9 mouse cellular contexts compared by ENCODE assay signal in genomic region chr12:95746856-95747579, GRCm38 (mm10). TPM values are rescaled to one million over a fixed set of nuclear protein-coding genes. Genes with fewer than 3 reads are reported as not detected.
DNase-seq lines count a peak whose midpoint lies in the region; ATAC-seq and TF ChIP-seq lines count a peak whose summit lies in the region.
"Had no signal": no experiment of that assay in that cellular context is flagged by ENCODE, and none has a peak within 500 bp of the region (broad histone marks: within the 10 kb centered on the region; RNA-seq: fewer than 3 reads in every experiment).

No protein-coding gene starts in this region.

- peak overlapping the region; percentile 24; the same call in 1 of the 2 replicates for H3K4me2 ChIP-seq in heart, embryonic 13.5 days
- H3K4me2 ChIP-seq in myocyte (ENCODE audit: low read depth) = peak overlapping the region; percentile 79

- 21% methylated on average over 10 of the region's 10 CpGs for WGBS in heart, embryonic 13.5 days

- TF ChIP-seq POLR2A in myocyte (IDR thresholded peaks at IDR 0.05; ENCODE audit: insufficient read length, low read depth) = no peak

- no peaks in the 10 kb centered on the region for H3K27me3 ChIP-seq in heart, embryonic 13.5 days (replicated peaks)
- no peaks in the 10 kb centered on the region for H3K27me3 ChIP-seq in myocyte (ENCODE audit: control insufficient read depth, insufficient read depth, insufficient read length)

- H3ac ChIP-seq in myocyte (ENCODE audit: control insufficient read depth, insufficient read length) = no peak overlapping the region

- intact Hi-C loops in left cerebral cortex, postnatal 4 days (cut with DNase I) = no loop called here

- peak; percentile 51 to 70 for DNase-seq in left cerebral cortex, adult 9 months (ENCODE audit: low spot score in 2 of 2)
- DNase-seq in left cerebral cortex, postnatal 4 days = no peak
- peak; percentile 44 for DNase-seq in adipocyte (ENCODE audit: low spot score)
- no peak for DNase-seq in urinary bladder, adult 18-20 months (ENCODE audit: low spot score in 2 of 2)
- no peak for DNase-seq in layer of hippocampus, adult 9-10 months (ENCODE audit: low spot score)

- ATAC-seq in heart, embryonic 13.5 days (ENCODE audit: extremely low read depth, insufficient number of reproducible peaks, low FRiP score, low TSS enrichment) = no peak

- peaks cover 31% of the 10 kb centered on the region for H3K79me2 ChIP-seq in myocyte (ENCODE audit: control insufficient read depth, insufficient read depth)

- peaks cover 45% of the 10 kb centered on the region for H3K4me1 ChIP-seq in heart, embryonic 13.5 days

- H3K4me3 ChIP-seq in heart, embryonic 13.5 days = no peak overlapping the region
- H3K4me3 ChIP-seq in myocyte = no peak overlapping the region
- H3K4me3 ChIP-seq: erythroblast, embryonic 14.5 days had no signal

- no peaks in the 10 kb centered on the region for H3K9me3 ChIP-seq in heart, embryonic 13.5 days

- H3K27ac ChIP-seq in heart, embryonic 13.5 days (replicated peaks) = 0 out of 2 replicates have a peak overlapping the region, but pooled peaks have one; percentile 3
- H3K27ac ChIP-seq: liver, embryonic 14.5 days had no signal

- no peak overlapping the region for H3K9ac ChIP-seq in heart, embryonic 13.5 days
- H3K9ac ChIP-seq: liver, embryonic 14.5 days had no signal

- no peaks in the 10 kb centered on the region for H3K36me3 ChIP-seq in heart, embryonic 13.5 days
- no peaks in the 10 kb centered on the region for H3K36me3 ChIP-seq in myocyte (ENCODE audit: control insufficient read depth, insufficient read depth)

TF ChIP-seq in myocyte, 11 proteins besides CTCF, POLR2A, EP300 and RAD21:
- TF ChIP-seq SRF (IDR thresholded peaks at IDR 0.05; ENCODE audit: control insufficient read depth, insufficient read length, low read depth) (no peak), CEBPB (IDR thresholded peaks at IDR 0.05; ENCODE audit: insufficient read depth, poor library complexity, severe bottlenecking) (0 out of 2 replicates have a peak, but pooled peaks have one; percentile 17), USF1 (IDR thresholded peaks at IDR 0.05; ENCODE audit: low read depth) (peak; percentile 45), POLR2AphosphoS2 (IDR thresholded peaks at IDR 0.05; ENCODE audit: insufficient read length, low read depth) (no peak)
TF ChIP-seq in myocyte: peak in this region for 2.

RNA-seq across cellular contexts. Expression of gene Flrt2, which starts 55.0 kb away (rescaled TPM):
- total RNA-seq in left cerebral cortex, postnatal 4 days (2021) = 10 to 100 TPM; 65.3 to 68.4 TPM
- polyA plus RNA-seq in heart, embryonic 13.5 days (2015; fragmentation: Nextera tagmentation; extraction: Ambion mirVana) = 24.4 and 26.5 TPM in 2 replicates
- polyA plus RNA-seq in myocyte (2012; fragmentation: generic; extraction: Trizol) = 6.9 TPM

Comparison
In these comparisons a context has a peak if more than half of its experiments do, and no peak if none do; other contexts are left out.
1. DNase-seq: peak in left cerebral cortex, adult 9 months (2 of 2) and adipocyte (single experiment); none in left cerebral cortex, postnatal 4 days (single experiment), urinary bladder, adult 18-20 months (0 of 2) and layer of hippocampus, adult 9-10 months (single experiment).